Mouse (Mus musculus): ENCODE measurements at regions not wholly inside any gene's neighbourhood (a gene's known extent, or its start where the extent isn't known, plus 50 kb on each side); places are given as distances from the start of the nearest gene placed in this dataset.

DNA sequence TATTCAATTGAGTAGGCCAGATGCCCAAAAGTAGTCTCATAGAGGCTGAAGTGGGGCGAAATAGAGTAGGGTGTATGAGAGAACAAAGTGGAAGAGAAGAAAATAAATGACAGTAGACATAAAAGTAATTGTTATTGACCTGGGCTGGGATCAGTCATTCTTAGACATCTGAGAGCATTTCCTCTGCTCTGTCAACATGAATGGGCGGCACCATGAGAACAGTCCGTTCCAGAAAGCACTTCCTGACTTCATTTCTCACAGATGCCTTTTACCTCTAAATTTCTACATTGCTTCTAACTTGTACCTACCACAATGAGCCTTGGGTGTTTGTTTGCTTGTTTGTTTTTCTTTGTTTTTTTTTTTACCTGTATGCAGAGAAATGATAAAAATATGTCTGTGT lies 148.5 kb upstream of the Dph6 start:
- TF ChIP-seq CTCF (IDR thresholded peaks at IDR 0.05; ENCODE audit: control insufficient read depth, insufficient read depth, insufficient replicate concordance, low read depth, low read length) (no peak), POLR2A (IDR thresholded peaks at IDR 0.05; ENCODE audit: control insufficient read depth, low read depth, low read length) (no peak)

Data from testis, adult 2 months (tissue).